Mouse (Mus musculus) heart, embryonic 14.5 days (tissue): Measurements from ENCODE around the gene Rapgef1. TPM values are rescaled to one million over a fixed set of nuclear protein-coding genes. Genes with fewer than 3 reads are reported as not detected.

Experiments used
- ATAC-seq: fragments of 200-750 bp; cut with Nextera tagmentation; 2 replicates; pipeline ENCODE4 v1.8.0; 2017; ENCODE audit warnings: low read depth, moderate TSS enrichment; ENCODE audit not compliant: insufficient number of reproducible peaks, insufficient read depth, low FRiP score
- H3K27ac ChIP-seq, 2 experiments: fragments of 200-500 bp in 1 of 2; fragments of 300-500 bp in 1 of 2; sonication (generic) in 1 of 2; replicated peaks in 1 of 2; 2 replicates each; pipeline ENCODE4 v1.5.1; 2012 to 2014; ENCODE audit warnings: low read depth in 2 of 2, low read length in 2 of 2, control low read depth in 1 of 2, mild to moderate bottlenecking in 1 of 2, mixed read lengths in 1 of 2; ENCODE audit not compliant: control insufficient read depth in 1 of 2, insufficient read depth in 1 of 2
- H3K27me3 ChIP-seq: fragments of 300-500 bp; sonication (generic); 2 replicates; pipeline ENCODE4 v1.6.1; 2014; ENCODE audit warnings: mild to moderate bottlenecking, low read length, control low read depth; ENCODE audit not compliant: control insufficient read depth, insufficient read depth
- H3K36me3 ChIP-seq: fragments of 300-500 bp; sonication (generic); 2 replicates; pipeline ENCODE4 v1.6.1; 2014; ENCODE audit warnings: mild to moderate bottlenecking, control low read depth, low read length, mixed read lengths; ENCODE audit not compliant: control insufficient read depth, insufficient read depth
- H3K4me1 ChIP-seq, 2 experiments: fragments of 200-500 bp in 1 of 2; fragments of 300-500 bp in 1 of 2; sonication (generic) in 1 of 2; 2 replicates each; pipeline ENCODE4 v1.6.1; 2012 to 2014; ENCODE audit warnings: low read length in 2 of 2, control low read depth in 1 of 2, mixed read lengths in 1 of 2; ENCODE audit not compliant: control insufficient read depth in 2 of 2, insufficient read depth in 2 of 2
- H3K4me2 ChIP-seq: fragments of 300-500 bp; sonication (generic); 2 replicates; pipeline ENCODE4 v1.6.1; 2014; ENCODE audit warnings: mild to moderate bottlenecking, low read length
- H3K4me3 ChIP-seq, 2 experiments: fragments of 200-500 bp in 1 of 2; fragments of 300-500 bp in 1 of 2; sonication (generic) in 1 of 2; 2 replicates each; pipeline ENCODE4 v1.5.1; 2012 to 2014; ENCODE audit warnings: low read length in 2 of 2, mild to moderate bottlenecking in 2 of 2, control low read depth in 1 of 2, low read depth in 1 of 2, moderate library complexity in 1 of 2; ENCODE audit not compliant: control insufficient read depth in 1 of 2, insufficient read depth in 1 of 2
- H3K9ac ChIP-seq: fragments of 300-500 bp; sonication (generic); 2 replicates; pipeline ENCODE4 v1.6.1; 2014; ENCODE audit warnings: mild to moderate bottlenecking, low read length
- H3K9me3 ChIP-seq: fragments of 300-500 bp; sonication (generic); 2 replicates; pipeline ENCODE4 v1.6.1; 2016; ENCODE audit warnings: low read length, control low read depth; ENCODE audit not compliant: control insufficient read depth
- WGBS: fragments of 180-500 bp; shearing (Covaris S2); extraction: QIAGEN DNeasy Blood & Tissue Kit; methylation state at CpG from one replicate; pipeline ENCODE4 v1.1.7; 2014; 5-methylcytosine and 5-hydroxymethylcytosine counted together
- polyA plus RNA-seq: library from polyadenylated mRNA; unstranded; fragments of >200 nt; fragmentation: Nextera tagmentation; extraction: Ambion mirVana; gene quantifications from 2 replicates; pipeline ENCODE4 v1.2.1, GENCODE M21; 2014

The Rapgef1 gene
- polyA plus RNA-seq, 1 experiment from 2014 or later = 12.6 TPM

DNA sequence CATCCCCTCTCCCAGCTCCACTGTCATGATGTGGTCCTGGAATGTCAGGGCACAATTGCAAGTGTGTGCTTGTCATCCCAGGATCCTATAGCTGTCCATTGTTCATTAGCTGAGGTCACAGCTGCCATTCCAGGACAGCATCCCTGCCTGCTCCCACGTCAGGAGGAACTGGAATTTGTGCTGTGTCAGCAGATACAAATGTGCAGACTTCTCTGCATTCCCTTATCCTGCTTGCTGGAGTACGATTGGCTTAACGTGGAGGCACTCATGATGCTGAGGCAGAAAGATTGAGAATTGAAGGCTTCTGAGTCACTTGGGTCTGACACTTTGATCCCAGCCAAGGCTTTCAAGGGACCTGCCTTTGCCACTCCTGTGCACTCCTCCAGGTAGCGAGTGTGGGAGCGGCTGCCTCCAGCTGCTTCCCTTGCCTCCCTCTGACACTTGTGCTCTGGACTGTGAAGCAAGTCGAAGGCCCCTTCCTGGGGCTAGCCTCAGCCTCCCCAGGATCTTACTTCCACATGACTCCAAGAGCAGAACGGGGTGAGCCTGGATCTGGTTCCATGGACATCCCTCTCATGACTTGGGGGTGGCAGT, 76.8 kb downstream of the Rapgef1 start:
- H3K9me3 ChIP-seq = no peaks in the 10 kb centered on the region
- H3K27ac ChIP-seq = no peak overlapping the region
- WGBS = 78% methylated on average over 7 of the region's 7 CpGs
- H3K4me2 ChIP-seq = no peak overlapping the region
- H3K36me3 ChIP-seq = peaks cover 78% of the 10 kb centered on the region
- H3K4me3 ChIP-seq = no peak overlapping the region
- peaks cover 1 to 5% of the 10 kb centered on the region in 2 experiments for H3K4me1 ChIP-seq
- no peak overlapping the region for H3K9ac ChIP-seq
- no peak for ATAC-seq
- H3K27me3 ChIP-seq = no peaks in the 10 kb centered on the region

DNA sequence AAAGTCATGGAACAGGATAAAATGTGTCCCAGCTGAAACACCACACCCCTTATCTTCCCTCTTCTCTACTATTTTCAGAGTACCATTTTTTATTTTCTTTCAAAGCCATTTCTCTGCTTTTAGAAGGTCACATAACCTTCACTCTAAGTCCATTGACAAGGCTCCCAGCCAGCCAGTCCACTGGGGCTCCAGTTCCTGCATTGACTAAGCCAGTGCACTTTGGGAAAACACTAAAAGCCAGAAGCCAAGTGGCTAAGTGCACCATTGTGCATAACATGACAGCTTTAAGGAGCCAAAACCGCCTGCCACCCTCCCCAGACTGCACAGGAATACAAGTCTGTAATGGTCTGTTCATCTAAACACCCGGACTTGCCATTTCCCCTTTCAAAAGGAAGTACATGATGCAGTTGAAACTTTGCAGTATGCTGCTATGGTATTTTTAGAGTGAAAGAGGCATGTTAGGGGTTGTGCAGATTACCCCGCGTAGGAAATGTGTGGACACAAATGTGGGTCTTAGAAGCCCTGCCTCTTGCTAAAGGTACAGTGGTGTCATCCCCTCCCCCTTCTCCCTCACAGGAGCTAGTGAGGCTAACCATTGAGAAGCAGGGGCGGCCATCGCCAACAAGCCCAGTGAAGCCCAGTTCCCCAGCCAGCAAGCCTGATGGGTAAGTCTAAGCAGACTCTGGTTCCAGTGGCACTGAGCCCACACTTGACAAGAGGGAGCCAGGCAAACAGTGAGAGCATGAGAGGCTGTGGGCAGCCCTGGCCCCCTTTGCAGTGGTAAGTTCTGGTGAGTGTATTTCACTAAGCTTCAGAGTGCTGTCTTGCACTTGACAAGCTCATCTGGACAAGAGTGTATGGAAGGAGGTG, 79.1 kb downstream of the Rapgef1 start:
- Histone ChIP-seq H3K9ac (no peak overlapping the region), H3K27me3 (no peaks in the 10 kb centered on the region), H3K27ac (no peak overlapping the region), H3K4me1 (no peaks in the 10 kb centered on the region), H3K36me3 (peaks cover 80% of the 10 kb centered on the region), H3K4me3 (no peak overlapping the region), H3K4me2 (no peak overlapping the region), H3K9me3 (no peaks in the 10 kb centered on the region)
- ATAC-seq = no peak
- WGBS = 81% methylated on average over 6 of the region's 6 CpGs

DNA sequence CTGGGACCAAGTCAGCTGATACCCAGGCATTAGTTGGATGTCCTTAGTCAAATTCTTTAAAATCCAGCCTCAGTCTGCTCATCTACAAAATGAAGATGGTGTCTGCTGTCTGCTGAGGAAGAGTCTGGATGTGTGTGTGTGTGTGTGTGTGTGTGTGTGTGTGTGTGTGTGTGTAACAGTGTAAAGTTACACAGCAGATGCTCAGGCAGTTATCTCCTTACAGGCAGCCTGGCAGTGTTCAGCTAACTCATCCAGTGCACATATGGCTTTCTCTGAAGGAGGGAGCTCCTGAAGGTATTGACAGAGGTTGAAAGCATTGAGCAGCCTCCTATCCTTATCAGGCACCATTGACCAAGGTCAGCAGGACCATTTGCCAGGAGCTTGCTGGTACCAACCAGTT, 81.4 kb downstream of the Rapgef1 start:
- no peaks in the 10 kb centered on the region for H3K27me3 ChIP-seq
- no peak overlapping the region for H3K9ac ChIP-seq
- no peaks in the 10 kb centered on the region for H3K9me3 ChIP-seq
- no peak overlapping the region for H3K27ac ChIP-seq
- no peak overlapping the region for H3K4me3 ChIP-seq
- no peak overlapping the region for H3K4me2 ChIP-seq
- no peak for ATAC-seq
- H3K4me1 ChIP-seq = no peaks in the 10 kb centered on the region
- H3K36me3 ChIP-seq = peaks cover 90% of the 10 kb centered on the region

DNA sequence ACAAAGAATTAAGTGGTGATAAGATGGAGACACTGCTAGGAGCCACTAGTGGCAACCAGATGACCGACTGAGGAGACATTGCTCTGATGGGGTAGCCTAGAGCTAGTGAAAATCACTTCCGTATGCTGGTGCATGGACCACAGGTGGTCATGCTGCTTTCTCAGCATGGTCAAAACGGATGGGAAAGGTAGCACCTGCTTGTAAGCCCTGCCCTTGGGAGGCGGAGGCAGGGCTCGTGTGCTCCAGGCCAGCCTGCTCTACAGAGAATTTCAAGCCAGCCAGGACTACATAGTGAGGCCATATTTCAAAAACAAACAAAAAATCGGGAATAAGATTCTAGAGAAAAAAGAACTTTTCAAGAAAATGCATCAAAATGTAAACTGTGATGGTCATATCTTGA, 81.9 kb downstream of the Rapgef1 start:
- no peak for ATAC-seq

DNA sequence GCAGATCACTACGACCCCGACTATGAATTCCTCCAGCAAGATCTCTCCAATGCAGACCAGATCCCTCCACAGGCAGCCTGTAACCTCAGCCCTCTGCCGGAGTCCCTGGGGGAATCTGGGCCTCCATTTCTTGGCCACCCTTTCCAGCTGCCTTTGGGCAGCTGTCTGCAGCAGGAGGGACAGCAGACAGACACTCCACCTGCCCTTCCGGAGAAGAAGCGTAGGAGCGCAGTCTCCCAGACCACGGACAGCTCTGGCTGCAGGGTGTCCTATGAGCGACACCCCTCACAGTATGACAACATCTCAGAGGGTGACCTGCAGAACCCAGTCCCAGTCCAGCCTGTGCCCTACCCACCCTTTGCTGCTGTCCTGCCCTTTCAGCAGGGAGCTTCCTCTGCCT, 82.7 kb downstream of the Rapgef1 start:
- H3K4me1 ChIP-seq = no peaks in the 10 kb centered on the region
- no peak for ATAC-seq
- H3K4me2 ChIP-seq = no peak overlapping the region
- H3K9me3 ChIP-seq = no peaks in the 10 kb centered on the region
- H3K36me3 ChIP-seq = peaks cover 92% of the 10 kb centered on the region
- H3K27ac ChIP-seq = no peak overlapping the region
- no peak overlapping the region for H3K9ac ChIP-seq
- 96% methylated on average over 8 of the region's 8 CpGs for WGBS
- no peaks in the 10 kb centered on the region for H3K27me3 ChIP-seq
- no peak overlapping the region for H3K4me3 ChIP-seq

More for the DNA sequence above, 81.9 kb downstream of the Rapgef1 start:
- no peak overlapping the region for H3K4me3 ChIP-seq
- no peaks in the 10 kb centered on the region for H3K27me3 ChIP-seq
- no peak overlapping the region for H3K9ac ChIP-seq
- no peaks in the 10 kb centered on the region for H3K4me1 ChIP-seq
- no peak overlapping the region for H3K27ac ChIP-seq
- no peaks in the 10 kb centered on the region for H3K9me3 ChIP-seq
- 78% methylated on average over 6 of the region's 6 CpGs for WGBS
- peaks cover 90% of the 10 kb centered on the region for H3K36me3 ChIP-seq
- H3K4me2 ChIP-seq = no peak overlapping the region

DNA sequence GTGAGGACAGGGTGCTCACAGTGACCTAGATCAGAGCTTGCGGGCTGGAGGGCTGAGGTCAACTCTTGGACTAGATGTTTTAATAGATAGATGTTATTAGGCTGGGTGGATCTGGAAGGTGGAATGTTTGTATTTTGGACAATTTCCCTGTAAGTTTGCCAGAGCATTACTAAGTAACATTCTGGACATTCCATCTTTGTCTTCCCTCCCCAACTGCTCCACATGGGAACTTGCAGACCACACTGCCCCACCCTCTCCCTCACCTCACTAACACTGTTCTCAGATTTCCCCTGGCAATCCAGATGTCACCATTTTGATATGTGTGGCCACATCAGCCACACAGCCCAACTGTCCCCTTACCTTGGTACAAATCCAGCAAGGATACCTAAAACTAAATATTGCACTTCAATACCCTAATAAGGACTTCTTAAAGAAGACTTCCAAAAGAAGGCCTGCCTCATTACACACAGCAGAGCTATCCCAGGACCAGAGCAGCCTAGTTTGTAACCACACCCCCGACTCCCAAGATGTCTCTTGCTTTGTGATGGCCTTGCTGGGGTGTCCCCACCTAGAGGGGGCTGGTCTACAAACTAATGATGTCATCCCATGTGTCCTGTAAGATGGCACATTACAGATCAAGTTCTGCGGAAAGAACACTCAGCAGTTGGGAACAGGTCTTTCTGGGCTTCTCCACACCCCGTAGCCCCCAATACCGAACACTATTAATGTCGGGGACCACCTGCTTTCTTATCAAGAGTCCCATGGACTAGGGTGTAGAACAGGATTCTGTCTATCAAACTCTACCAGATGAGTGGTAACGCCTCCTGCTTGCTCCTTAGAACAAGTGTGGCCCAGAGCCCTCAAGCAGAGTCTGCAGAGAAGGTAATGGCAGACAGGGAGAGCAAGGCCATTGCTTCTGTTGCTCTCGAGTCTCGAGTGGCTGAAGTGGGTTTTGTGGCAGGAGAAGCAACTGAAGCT, 83.9 kb downstream of the Rapgef1 start:
- H3K4me2 ChIP-seq = no peak overlapping the region
- peaks cover 95% of the 10 kb centered on the region for H3K36me3 ChIP-seq
- no peak overlapping the region for H3K27ac ChIP-seq
- no peaks in the 10 kb centered on the region for H3K9me3 ChIP-seq
- H3K4me1 ChIP-seq = no peaks in the 10 kb centered on the region
- WGBS = 85% methylated on average over 9 of the region's 9 CpGs
- no peaks in the 10 kb centered on the region for H3K27me3 ChIP-seq
- H3K9ac ChIP-seq = no peak overlapping the region
- ATAC-seq = no peak
- no peak overlapping the region for H3K4me3 ChIP-seq

DNA sequence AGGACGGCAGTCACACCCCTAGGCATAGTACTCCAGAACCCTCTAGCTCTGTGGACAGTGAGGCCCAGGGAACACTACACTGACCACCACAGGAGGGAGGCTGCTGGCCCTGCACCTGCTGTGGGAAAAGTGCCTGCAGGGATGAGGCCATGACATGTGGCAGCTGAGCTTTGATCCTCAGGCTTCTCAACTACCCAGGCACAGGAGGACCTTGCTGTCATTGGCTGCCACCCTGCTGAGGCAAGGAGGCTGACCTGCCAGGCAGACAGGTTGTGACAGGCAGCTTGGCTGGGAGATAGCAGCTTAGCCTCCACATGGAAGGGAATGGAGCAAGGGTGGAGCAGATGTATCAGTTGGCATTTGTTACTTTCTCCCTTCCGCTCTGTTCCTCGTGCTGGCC, 86.0 kb downstream of the Rapgef1 start:
- Histone ChIP-seq H3K4me2 (no peak overlapping the region), H3K9me3 (no peaks in the 10 kb centered on the region), H3K9ac (no peak overlapping the region), H3K4me1 (no peaks in the 10 kb centered on the region), H3K36me3 (peaks cover 86% of the 10 kb centered on the region), H3K27me3 (no peaks in the 10 kb centered on the region), H3K27ac (no peak overlapping the region), H3K4me3 (no peak overlapping the region)
- ATAC-seq = no peak
- WGBS = 74% methylated on average over 3 of the region's 3 CpGs
